Mouse (Mus musculus): ENCODE measurements at regions not wholly inside any gene's neighbourhood (a gene's known extent, or its start where the extent isn't known, plus 50 kb on each side); places are given as distances from the start of the nearest gene placed in this dataset.

DNA sequence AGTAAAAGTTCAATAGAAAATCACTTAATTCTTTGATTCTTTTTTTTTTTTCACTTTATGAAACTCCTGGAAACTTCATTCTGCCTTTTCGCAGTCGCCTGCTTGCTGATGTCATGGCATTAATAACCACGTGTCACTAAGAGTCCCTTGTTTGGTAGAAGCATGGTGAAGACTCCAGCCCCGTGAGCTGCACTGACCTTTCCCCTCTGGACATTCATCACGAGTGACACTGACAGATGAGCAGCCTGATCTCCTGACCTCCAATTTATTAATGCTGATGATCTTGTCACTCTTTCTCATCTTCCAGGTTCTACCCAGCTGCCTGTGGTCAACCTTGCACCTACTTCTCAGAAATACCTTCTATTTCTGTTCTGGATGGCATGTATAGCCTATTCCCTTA is 867.1 kb upstream of the Slit2 start:
- no peak for DNase-seq

GRCm38 (mm10) chr5:47095703-47096102 is 887.2 kb upstream of the Slit2 start:
- DNase-seq, result no peak

DNA sequence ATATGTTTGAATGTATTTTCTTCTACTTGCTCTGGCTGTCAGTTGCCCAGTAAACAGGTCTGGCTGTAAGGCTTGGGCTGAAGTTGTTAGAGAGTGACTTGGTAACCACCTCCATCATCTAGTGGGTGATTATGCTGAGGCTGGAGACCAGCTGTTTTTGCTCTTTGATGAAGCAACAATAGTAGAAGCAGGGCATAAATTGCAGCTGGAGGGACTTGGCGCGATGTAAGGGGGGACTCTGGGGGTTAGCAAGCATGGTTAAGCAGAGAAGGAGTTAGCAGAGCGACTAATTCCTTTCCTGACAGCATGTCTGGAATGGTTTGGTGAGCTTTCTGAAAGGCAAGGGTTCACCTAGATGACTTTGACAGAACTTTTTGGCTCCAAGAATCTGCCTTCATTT is 930.0 kb upstream of the Slit2 start:
- no peak for DNase-seq

GRCm38 (mm10) chr5:47036752-47037151 is 946.2 kb upstream of the Slit2 start:
- peak; percentile 6 to 22 for DNase-seq

GRCm38 (mm10) chr5:47034021-47034420 is 948.9 kb upstream of the Slit2 start:
- no peak for DNase-seq

DNA sequence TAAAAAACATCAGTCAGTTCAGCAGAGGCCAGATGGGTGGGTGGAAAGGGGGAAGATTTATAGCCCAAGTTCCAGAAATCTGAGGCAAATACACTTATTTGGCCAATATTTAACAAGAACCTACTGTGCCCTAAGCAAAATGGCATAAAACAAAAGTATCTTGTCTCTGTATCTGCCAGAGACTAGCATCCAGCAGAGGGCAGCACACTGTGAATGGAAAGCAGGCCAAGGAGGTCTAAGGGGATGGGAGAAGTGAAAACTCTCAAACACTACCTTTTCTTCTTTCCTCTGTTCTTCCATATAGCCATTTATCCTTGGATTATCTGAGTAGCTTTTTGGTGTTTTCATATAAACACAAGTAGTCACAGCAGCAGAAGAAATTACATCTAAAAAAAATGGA is 968.6 kb upstream of the Slit2 start:
- peak; percentile 82 to 83 for DNase-seq

- DNase-seq, result peak; percentile 12 to 31
Observed at GRCm38 (mm10) chr5:46992557-46992956, 990.4 kb upstream of the Slit2 start.

- DNase-seq, result no peak
Observed at GRCm38 (mm10) chr5:46986519-46986918, 996.4 kb upstream of the Slit2 start.

- peak in 1 of 2 experiments; percentile 13 for DNase-seq
Observed at GRCm38 (mm10) chr5:46980326-46980725, 1002.6 kb upstream of the Slit2 start.

GRCm38 (mm10) chr5:46968870-46969436 is 1014.0 kb upstream of the Slit2 start:
- DNase-seq, result no peak

GRCm38 (mm10) chr5:46960749-46961148 is 1022.2 kb upstream of the Slit2 start:
- DNase-seq, result peak; percentile 14 to 24

DNA sequence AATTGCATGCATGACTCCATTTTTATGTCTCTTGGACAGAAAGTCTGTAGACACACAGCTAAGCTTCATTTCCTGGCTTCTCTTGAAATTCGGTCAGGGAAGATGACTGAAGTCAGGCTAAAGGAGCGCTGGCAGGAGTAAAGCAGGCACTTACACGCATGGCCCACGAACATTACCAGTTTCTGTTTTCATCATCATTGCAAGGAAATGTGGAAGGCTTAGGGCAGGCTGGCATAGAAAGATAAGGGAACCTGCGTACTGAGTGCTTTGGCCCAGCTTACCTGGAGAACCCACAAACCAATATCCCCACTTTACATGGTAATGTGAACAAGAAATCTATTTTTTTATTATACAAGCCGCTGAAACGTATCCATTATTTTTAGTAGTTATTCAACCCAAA is 1056.6 kb upstream of the Slit2 start:
- DNase-seq, result no peak

DNA sequence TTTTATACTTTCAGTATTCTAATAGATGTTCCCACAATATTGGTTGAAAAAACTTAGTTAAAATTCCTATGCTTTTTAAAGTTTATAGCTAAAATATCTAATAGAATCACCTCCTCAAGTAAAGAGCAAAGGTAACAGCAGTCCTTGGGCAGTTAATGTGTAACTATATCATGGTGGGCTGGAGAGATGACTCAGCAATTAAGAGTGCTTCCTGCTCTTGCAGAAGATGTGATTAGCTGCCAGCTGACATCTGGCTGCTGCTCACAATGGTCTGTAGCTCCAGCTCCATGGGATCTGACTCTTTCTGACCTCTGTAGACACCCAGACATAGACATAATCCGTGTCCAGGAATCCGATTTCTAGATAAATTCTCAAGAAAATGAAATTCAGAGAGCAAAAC is 1044.5 kb upstream of the Lcorl start:
- DNase-seq, result no peak

- DNase-seq, result no peak
Observed at GRCm38 (mm10) chr5:46894037-46894436, 1036.6 kb upstream of the Lcorl start.

- DNase-seq, result no peak
Observed at GRCm38 (mm10) chr5:46883956-46884355, 1026.5 kb upstream of the Lcorl start.

DNA sequence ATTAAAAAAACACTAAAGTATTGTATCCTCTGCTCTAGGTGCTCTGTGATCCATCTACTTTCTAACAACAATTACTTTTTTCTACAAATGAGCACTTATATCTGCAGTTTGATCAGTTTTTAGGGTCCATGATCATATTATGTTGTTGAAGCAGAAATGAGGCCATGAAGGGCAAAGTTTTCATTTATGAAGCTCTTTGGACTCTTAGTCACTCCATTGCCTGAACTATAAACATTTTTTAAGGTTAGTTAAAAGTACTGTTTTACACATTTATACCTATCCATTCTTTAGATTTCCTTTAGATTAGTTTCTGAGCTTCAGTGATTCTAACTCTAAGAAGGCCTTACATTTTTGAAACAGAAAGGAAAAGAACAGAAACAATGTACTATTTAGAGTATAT is 999.4 kb upstream of the Lcorl start:
- DNase-seq, result no peak

DNA sequence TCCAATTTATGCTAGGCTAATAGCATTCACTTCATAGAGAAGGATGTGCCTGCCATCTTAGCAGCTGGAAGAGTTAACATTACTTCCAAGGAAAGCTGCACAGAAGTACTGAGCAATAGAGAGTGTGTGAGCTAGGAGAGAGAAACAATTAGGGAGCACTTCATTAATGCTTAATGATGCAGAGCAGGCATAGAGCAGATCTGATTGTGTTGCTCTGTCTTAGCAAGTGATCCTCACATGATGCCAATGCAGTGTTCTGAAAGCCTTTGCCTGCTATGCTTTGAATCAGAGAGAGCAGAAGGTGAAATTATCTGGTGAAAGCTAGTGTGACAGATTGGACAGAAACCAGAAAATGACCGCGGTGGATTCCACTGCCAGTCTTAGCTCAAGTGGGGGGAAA is 987.8 kb upstream of the Lcorl start:
- peak; percentile 42 to 47 for DNase-seq

DNA sequence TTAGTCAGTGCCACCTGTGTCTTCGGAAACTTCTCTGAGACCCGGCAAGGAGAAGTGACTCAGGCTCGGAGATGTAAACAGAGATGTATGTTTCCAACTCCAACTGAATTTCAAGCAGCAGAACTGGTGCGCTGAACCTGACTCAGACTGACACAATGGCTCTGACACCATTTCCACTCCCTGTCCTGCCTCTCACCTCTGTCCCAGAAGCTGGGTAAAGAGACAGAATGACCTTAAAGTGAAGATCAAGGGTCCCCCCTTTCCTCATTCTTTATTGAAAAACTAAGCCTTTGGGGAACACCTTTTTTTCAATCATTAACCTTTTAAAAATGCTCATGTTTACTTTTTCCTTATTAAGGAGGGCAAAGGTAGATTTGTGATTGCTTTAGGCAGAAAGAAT is 979.4 kb upstream of the Lcorl start:
- no peak for DNase-seq

- DNase-seq, result no peak
Observed at GRCm38 (mm10) chr5:46830797-46831618, 973.6 kb upstream of the Lcorl start.

- DNase-seq, result no peak
Observed at GRCm38 (mm10) chr5:46830114-46830513, 972.7 kb upstream of the Lcorl start.

DNA sequence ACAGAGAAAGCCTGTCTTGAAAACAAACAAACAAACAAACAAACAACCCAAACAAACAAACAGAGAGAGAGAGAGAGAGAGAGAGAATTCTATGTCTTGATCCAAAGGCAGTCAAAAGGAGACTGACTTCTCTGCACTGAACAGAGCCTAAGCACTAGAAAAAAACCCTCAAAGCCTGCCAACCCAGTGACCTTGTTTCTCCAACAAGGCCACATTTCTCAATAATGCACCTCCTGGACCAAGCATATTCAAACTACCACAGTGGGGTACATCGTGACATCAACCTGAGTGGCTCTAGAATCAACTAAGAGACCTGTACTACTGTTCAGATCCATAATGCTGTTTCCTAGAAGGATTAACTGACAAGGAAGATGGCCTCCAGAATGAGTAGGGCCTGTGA is 969.0 kb upstream of the Lcorl start:
- DNase-seq, result no peak

- no peak for DNase-seq
Observed at GRCm38 (mm10) chr5:46824934-46825333, 967.5 kb upstream of the Lcorl start.

GRCm38 (mm10) chr5:46795102-46795501 is 937.7 kb upstream of the Lcorl start:
- DNase-seq, result no peak

GRCm38 (mm10) chr5:46794028-46794705 is 936.8 kb upstream of the Lcorl start:
- DNase-seq, result no peak

Measured in cerebellum, postnatal 10 days (tissue).